Mouse (Mus musculus) liver, adult 2 months (tissue): ENCODE data around the gene Fbxo47. TPM values are rescaled to one million over a fixed set of nuclear protein-coding genes. Genes with fewer than 3 reads are reported as not detected.
A peak's percentile ranks its signal among the peaks of the same experiment; 100 is the strongest.

Experiments used
- DNase-seq: peaks from one replicate; pipeline ENCODE4 v3.0.0-alpha.2; 2011; ENCODE audit warnings: low read depth, low spot score; ENCODE audit errors: extremely low read depth
- H3K27ac ChIP-seq: fragments of 200-500 bp; replicated peaks from 2 replicates; pipeline ENCODE4 v1.5.1; 2012; ENCODE audit warnings: low read depth, mild to moderate bottlenecking, control low read depth, inconsistent platforms, low read length; ENCODE audit not compliant: insufficient read depth
- H3K27me3 ChIP-seq: fragments of 200-500 bp; 2 replicates; pipeline ENCODE4 v1.6.1; 2012; ENCODE audit warnings: mild to moderate bottlenecking, moderate library complexity, low read length, inconsistent platforms; ENCODE audit not compliant: control insufficient read depth, insufficient read depth
- H3K36me3 ChIP-seq: fragments of 200-500 bp; 2 replicates; pipeline ENCODE4 v1.6.1; 2012; ENCODE audit warnings: low read length, inconsistent platforms; ENCODE audit not compliant: control insufficient read depth, insufficient read depth
- H3K4me1 ChIP-seq: fragments of 200-500 bp; 2 replicates; pipeline ENCODE4 v1.6.1; 2011; ENCODE audit warnings: low read length; ENCODE audit not compliant: control insufficient read depth, insufficient read depth
- H3K4me3 ChIP-seq: fragments of 200-500 bp; 2 replicates; pipeline ENCODE4 v1.5.1; 2011; ENCODE audit warnings: low read depth, mild to moderate bottlenecking, control low read depth, low read length, moderate library complexity; ENCODE audit not compliant: insufficient read depth
- H3K79me2 ChIP-seq: fragments of 200-500 bp; 2 replicates; pipeline ENCODE4 v1.6.1; 2012; ENCODE audit warnings: inconsistent platforms, mild to moderate bottlenecking, low read length, moderate library complexity; ENCODE audit not compliant: control insufficient read depth, insufficient read depth
- H3K9ac ChIP-seq: fragments of 200-500 bp; 2 replicates; pipeline ENCODE4 v1.6.1; 2012; ENCODE audit warnings: low read depth, mild to moderate bottlenecking, control low read depth, inconsistent platforms, low read length
- CTCF ChIP-seq: fragments of 200-500 bp; IDR thresholded peaks from 2 replicates; pipeline ENCODE4 v1.5.1; 2011; ENCODE audit warnings: low read depth, low read length, control low read depth
- POLR2A ChIP-seq: fragments of 200-500 bp; IDR thresholded peaks from 2 replicates; pipeline ENCODE4 v1.6.1; 2011; ENCODE audit warnings: low read length, control low read depth; ENCODE audit not compliant: insufficient read depth; ENCODE audit errors: extremely low read depth
- WGBS: fragments of 180-500 bp; shearing (Covaris S2); methylation state at CpG from one replicate; pipeline ENCODE4 v1.1.7; 2018; 5-methylcytosine and 5-hydroxymethylcytosine counted together
- polyA plus RNA-seq: library from polyadenylated mRNA; depleted of rRNA; stranded (reverse); fragments of >200 nt; gene quantifications from 2 replicates; pipeline ENCODE4 v1.2.3, GENCODE M21; 2012
- total RNA-seq: library from RNA; depleted of rRNA; stranded (reverse); fragments of >200 nt; gene quantifications from 2 replicates; pipeline ENCODE4 v1.2.3, GENCODE M21; 2014

Fbxo47 gene
- total and polyA plus RNA-seq, 2 experiments, result 0.17 to 1.4 TPM

GRCm38 (mm10) chr11:97822840-97823603 lies 60.9 kb downstream of the Fbxo47 start:
- WGBS, result 12% methylated on average over 20 of the region's 20 CpGs
- TF ChIP-seq CTCF, result no peak
- no peak for TF ChIP-seq POLR2A
- peak; percentile 77 for DNase-seq
- Histone ChIP-seq H3K4me3 (peak overlapping the region; percentile 40; the same call in 1 of the 2 replicates), H3K36me3 (0 out of 2 replicates have a peak, but pooled peaks cover 6% of the 10 kb centered on the region), H3K27ac (peak overlapping the region; percentile 89), H3K79me2 (peaks cover 19% of the 10 kb centered on the region; the same call in 1 of the 2 replicates), H3K9ac (peak overlapping the region; percentile 55), H3K27me3 (no peaks in the 10 kb centered on the region), H3K4me1 (peaks cover 39% of the 10 kb centered on the region)

- H3K79me2 ChIP-seq, result peaks cover 14% of the 10 kb centered on the region; the same call in 1 of the 2 replicates
- H3K27me3 ChIP-seq, result no peaks in the 10 kb centered on the region
- no peak for TF ChIP-seq CTCF
- TF ChIP-seq POLR2A, result no peak
- H3K4me3 ChIP-seq, result no peak overlapping the region
- 0 out of 2 replicates have a peak, but pooled peaks cover 3% of the 10 kb centered on the region for H3K36me3 ChIP-seq
- WGBS, result 65% methylated on average over 8 of the region's 8 CpGs
- H3K4me1 ChIP-seq, result peaks cover 49% of the 10 kb centered on the region
- peak; percentile 69 for DNase-seq
- peak overlapping the region; percentile 24 for H3K27ac ChIP-seq
- no peak overlapping the region for H3K9ac ChIP-seq
These were observed 62.4 kb downstream of the Fbxo47 start for GRCm38 (mm10) chr11:97821401-97822064.

- Histone ChIP-seq H3K27me3 (no peaks in the 10 kb centered on the region), H3K27ac (peak overlapping the region; percentile 85), H3K79me2 (peaks cover 14% of the 10 kb centered on the region; the same call in 1 of the 2 replicates), H3K4me3 (no peak overlapping the region), H3K4me1 (peaks cover 54% of the 10 kb centered on the region), H3K36me3 (peaks cover 4% of the 10 kb centered on the region; the same call in 1 of the 2 replicates), H3K9ac (no peak overlapping the region)
- DNase-seq, result peak; percentile 98
- WGBS, result 8% methylated on average over 4 of the region's 4 CpGs
- TF ChIP-seq POLR2A, result no peak
- no peak for TF ChIP-seq CTCF
These were observed 63.1 kb downstream of the Fbxo47 start for GRCm38 (mm10) chr11:97820840-97821239.

GRCm38 (mm10) chr11:97819923-97820322 lies 64.0 kb downstream of the Fbxo47 start:
- WGBS, result 10% methylated on average over 5 of the region's 5 CpGs
- DNase-seq, result peak; percentile 91
- peaks cover 54% of the 10 kb centered on the region for H3K4me1 ChIP-seq
- no peak overlapping the region for H3K9ac ChIP-seq
- peaks cover 19% of the 10 kb centered on the region; the same call in 1 of the 2 replicates for H3K79me2 ChIP-seq
- no peaks in the 10 kb centered on the region for H3K27me3 ChIP-seq
- no peak for TF ChIP-seq CTCF
- no peak for TF ChIP-seq POLR2A
- H3K36me3 ChIP-seq, result peaks cover 2% of the 10 kb centered on the region; the same call in 1 of the 2 replicates
- H3K4me3 ChIP-seq, result no peak overlapping the region
- H3K27ac ChIP-seq, result peak overlapping the region; percentile 85

- Histone ChIP-seq H3K4me1 (peaks cover 60% of the 10 kb centered on the region), H3K79me2 (peaks cover 19% of the 10 kb centered on the region; the same call in 1 of the 2 replicates), H3K9ac (peak overlapping the region; percentile 35; the same call in 1 of the 2 replicates), H3K27me3 (no peaks in the 10 kb centered on the region), H3K4me3 (no peak overlapping the region), H3K27ac (peak overlapping the region; percentile 81), H3K36me3 (peaks cover 2% of the 10 kb centered on the region; the same call in 1 of the 2 replicates)
- DNase-seq, result no peak
- TF ChIP-seq POLR2A (no peak), CTCF (no peak)
- WGBS, result 32% methylated on average over 4 of the region's 4 CpGs
These were observed 64.9 kb downstream of the Fbxo47 start for GRCm38 (mm10) chr11:97819102-97819501.
